Mouse (Mus musculus) left cerebral cortex, adult 6 months (tissue): ENCODE measurements around the gene Fads3. TPM values are rescaled to one million over a fixed set of nuclear protein-coding genes. Genes with fewer than 3 reads are reported as not detected.

Source experiments
- long read RNA-seq, 2 experiments: library from polyadenylated mRNA; unstranded; transcript quantifications; one replicate each; pipeline ENCODE4 v2.0.0; 2019 to 2020
- polyA plus RNA-seq: library from polyadenylated mRNA; unstranded; fragments of <200 nt; fragmentation: Nextera tagmentation; gene quantifications from 2 replicates; pipeline ENCODE4 v1.2.3, GENCODE M21; 2021

Fads3 gene
- polyA plus RNA-seq, result 5.5 and 22.2 TPM in 2 replicates
- long read RNA-seq, experiment 1, transcript Fads3-201 (12 exons, 3,687 nt), result major isoform, 11 of 20 reads
- long read RNA-seq, experiment 1, partial matches to known transcripts, result 7 of 20 reads
- long read RNA-seq, experiment 1, other reads (novel, unspliced or antisense), result 2 of 20 reads
- long read RNA-seq, experiment 2, partial matches to known transcripts, result 7 of 14 reads
- long read RNA-seq, experiment 2, other reads (novel, unspliced or antisense), result 4 of 14 reads

GRCm38 (mm10) chr19:10041388-10042148, at the start of gene Fads3:
TSS of gene Fads3 (plus strand) at chr19:10041569.

GRCm38 (mm10) chr19:10001206-10001969, 40.0 kb upstream of the Fads3 start, which contains the start of the genes Best1 and Rab3il1:
TSS of gene Best1 (minus strand) at chr19:10001633.
TSS of gene Rab3il1 (plus strand) at chr19:10001669.

DNA sequence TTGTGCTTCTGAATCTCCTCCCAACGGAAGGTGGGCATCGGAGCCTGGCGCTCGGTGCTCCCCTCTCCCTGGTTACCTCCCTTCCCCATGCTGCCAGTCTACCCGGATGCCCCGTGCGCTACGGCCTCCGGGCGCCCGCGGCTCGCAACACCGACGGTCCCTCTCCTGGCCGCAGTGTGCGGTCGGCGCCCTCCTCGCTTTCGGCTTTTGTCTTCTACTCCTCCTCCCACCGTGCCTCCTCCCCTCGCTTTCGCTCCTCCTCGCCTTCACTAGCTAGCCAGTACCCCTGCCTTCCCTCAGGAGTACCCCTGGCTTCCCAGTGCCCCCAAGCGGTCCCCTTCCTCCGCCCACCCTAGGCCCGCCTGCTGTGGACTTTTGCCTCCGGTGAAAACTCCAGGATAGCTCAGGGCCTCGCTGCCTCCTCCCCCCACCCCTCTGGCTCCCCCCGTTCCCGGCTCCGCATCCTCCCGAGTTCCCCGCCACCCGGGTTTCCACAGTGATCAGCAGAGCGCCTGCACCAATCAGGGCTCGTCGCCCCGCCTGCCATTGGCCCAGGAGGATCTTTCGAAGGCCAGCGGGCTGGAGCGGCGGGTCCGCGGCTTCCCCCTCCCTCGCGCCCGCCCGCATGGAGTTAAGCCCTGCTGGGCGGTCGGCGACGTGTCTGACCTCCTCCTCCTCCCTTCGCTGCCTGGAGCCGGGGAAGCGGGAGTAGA, 60.1 kb downstream of the Fads3 start, which contains the start of gene Fads2:
Fads2 (minus strand) TSS at position 406 of the 713 bp plus-strand sequence.

Other genes starting within 250 kb of the Fads3 start
- gene Scgb2a2, start 194.0 kb upstream of the Fads3 start, polyA plus RNA-seq, result not detected in 2 replicates
- gene Incenp, start 142.0 kb upstream of the Fads3 start, polyA plus RNA-seq, result 22.6 and 22.9 TPM in 2 replicates
- gene Fth1, start 61.0 kb upstream of the Fads3 start, polyA plus RNA-seq, result 10,938 and 11,794 TPM in 2 replicates
- 1.1 and 1.7 TPM in 2 replicates for gene Best1, start 39.9 kb upstream of the Fads3 start, polyA plus RNA-seq
- gene Rab3il1, start 39.9 kb upstream of the Fads3 start, polyA plus RNA-seq, result 6.1 and 6.6 TPM in 2 replicates
- gene Fads2, start 60.2 kb downstream of the Fads3 start, polyA plus RNA-seq, result 65.4 and 73.2 TPM in 2 replicates
- 148 and 175 TPM in 2 replicates for gene Fads1, start 141.3 kb downstream of the Fads3 start, polyA plus RNA-seq
- gene Tmem258, start 162.4 kb downstream of the Fads3 start, polyA plus RNA-seq, result 396 and 417 TPM in 2 replicates
- 15.6 and 21.1 TPM in 2 replicates for gene Fen1, start 162.6 kb downstream of the Fads3 start, polyA plus RNA-seq
- gene Myrf, start 199.2 kb downstream of the Fads3 start, polyA plus RNA-seq, result 2.4 and 5.1 TPM in 2 replicates